Mouse (Mus musculus): ENCODE measurements around the gene Icos. TPM values are rescaled to one million over a fixed set of nuclear protein-coding genes. Genes with fewer than 3 reads are reported as not detected.

Icos gene
- polyA plus RNA-seq, 1 experiment from 2014 or later = 0.19 TPM

DNA sequence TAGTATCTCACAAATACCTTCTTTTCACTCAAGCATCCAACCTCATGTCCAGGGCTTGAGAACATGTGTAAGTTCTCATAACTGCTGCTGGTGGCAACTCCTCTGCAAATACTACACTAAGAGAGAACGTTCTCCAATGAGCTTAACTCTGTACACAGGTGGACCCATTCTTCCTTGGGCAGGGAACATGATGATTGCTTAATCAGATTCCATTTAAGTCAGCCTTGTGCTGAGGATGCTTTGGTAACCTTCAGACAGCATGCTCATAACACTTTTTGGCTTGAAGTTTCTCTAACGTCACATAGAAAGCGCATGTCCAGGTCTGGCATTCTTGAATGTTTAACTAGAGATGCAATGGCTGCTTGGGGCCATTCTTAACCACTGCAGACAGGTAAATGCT is 69.6 kb downstream of the Icos start:
- Histone ChIP-seq H3K4me3 (replicated peaks) (no peak overlapping the region), H3K27me3 (no peaks in the 10 kb centered on the region), H3K27ac (no peak overlapping the region), H3K36me3 (no peaks in the 10 kb centered on the region), H3K9me3 (replicated peaks) (no peaks in the 10 kb centered on the region), H3K9ac (no peak overlapping the region), H3K4me2 (no peak overlapping the region), H3K4me1 (no peaks in the 10 kb centered on the region)
- 82% methylated on average over 3 of the region's 3 CpGs for WGBS
- ATAC-seq (replicated peaks; ENCODE audit: low FRiP score) = no peak

Other genes with a start within 250 kb of the Icos start
- gene Ctla4, start 90.9 kb upstream of the Icos start, polyA plus RNA-seq (2015; fragmentation: Nextera tagmentation; extraction: Ambion mirVana) = not detected in 2 replicates